Mouse (Mus musculus) megakaryocyte, embryonic 14.5 days (primary cell): ENCODE results near the gene Gm39566.

ENCODE experiments used
- FLI1 ChIP-seq: IDR thresholded peaks from 2 replicates; pipeline ENCODE4 v1.6.1; 2012; ENCODE audit warnings: low read length, inconsistent platforms, mixed read lengths
- GATA1 ChIP-seq: IDR thresholded peaks from 3 replicates; pipeline ENCODE4 v1.6.1; 2012; ENCODE audit warnings: mixed read lengths, low read length, inconsistent platforms, borderline replicate concordance

DNA sequence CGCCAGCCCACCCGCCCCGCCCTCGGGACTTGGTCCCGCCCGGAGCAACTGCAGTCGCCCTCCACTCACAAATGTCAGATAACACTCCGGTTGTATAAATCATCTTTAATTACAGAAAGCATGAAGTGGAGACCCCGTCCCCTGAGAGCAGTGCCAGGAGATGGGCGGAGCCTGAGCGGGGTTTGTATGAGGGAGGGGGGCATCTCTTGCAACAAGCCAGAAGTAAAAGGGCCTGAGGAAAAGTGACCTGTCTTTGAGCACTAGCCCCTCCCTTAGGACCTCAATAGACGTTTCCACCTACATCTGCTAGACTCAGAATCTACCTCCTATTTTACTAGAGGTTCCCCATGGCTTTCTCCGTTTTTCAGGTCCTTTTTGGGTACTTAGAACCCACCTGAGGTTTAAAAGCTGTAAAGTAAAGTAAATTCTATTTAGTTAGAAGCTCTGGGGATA is 19.1 kb downstream of the Gm39566 start:
- TF ChIP-seq GATA1 = no peak
- no peak for TF ChIP-seq FLI1
